Comparison of ENCODE assay signal across 15 mouse cellular contexts in genomic region chr10:9165598-9165997, GRCm38 (mm10).
DNase-seq lines count a peak whose midpoint lies in the region; ATAC-seq lines count a peak whose summit lies in the region.
"Had no signal": no experiment of that assay in that cellular context is flagged by ENCODE, and none has a peak within 500 bp of the region (broad histone marks: within the 10 kb centered on the region; RNA-seq: fewer than 3 reads in every experiment).

No protein-coding gene starts in this region.

- peaks cover 2% of the 10 kb centered on the region; the same call in 1 of the 2 replicates for H3K9me3 ChIP-seq in forebrain, embryonic 11.5 days (ENCODE audit: control insufficient read depth, low read length)
- peaks cover 8% of the 10 kb centered on the region; the same call in 1 of the 2 replicates for H3K9me3 ChIP-seq in forebrain, embryonic 10.5 days
- no peaks in the 10 kb centered on the region for H3K9me3 ChIP-seq in intestine, embryonic 16.5 days (ENCODE audit: control insufficient read depth, low read length)
- H3K9me3 ChIP-seq: stomach, embryonic 15.5 days had no signal

- 0 out of 2 replicates have a peak overlapping the region, but pooled peaks have one; percentile 11 for H3K4me2 ChIP-seq in forebrain, embryonic 11.5 days (ENCODE audit: low read depth, low read length, severe bottlenecking)
- peak overlapping the region; percentile 28 for H3K4me2 ChIP-seq in intestine, embryonic 16.5 days (ENCODE audit: low read depth, low read length)
- H3K4me2 ChIP-seq: limb, embryonic 13.5 days; stomach, embryonic 15.5 days had no signal

- no peaks in the 10 kb centered on the region for H3K36me3 ChIP-seq in forebrain, embryonic 11.5 days (ENCODE audit: control insufficient read depth, insufficient read depth, low read length)
- no peaks in the 10 kb centered on the region for H3K36me3 ChIP-seq in forebrain, embryonic 10.5 days (replicated peaks)
- H3K36me3 ChIP-seq in intestine, embryonic 16.5 days (ENCODE audit: control insufficient read depth, insufficient read depth, low read length) = no peaks in the 10 kb centered on the region; the same call in 1 of the 2 replicates
- H3K36me3 ChIP-seq: limb, embryonic 13.5 days; stomach, embryonic 15.5 days had no signal

- no peak overlapping the region for H3K4me3 ChIP-seq in forebrain, embryonic 11.5 days (ENCODE audit: low read depth, low read length)
- no peak overlapping the region for H3K4me3 ChIP-seq in forebrain, embryonic 10.5 days
- H3K4me3 ChIP-seq in intestine, embryonic 16.5 days (ENCODE audit: low read length) = 0 out of 2 replicates have a peak overlapping the region, but pooled peaks have one; percentile 1
- H3K4me3 ChIP-seq: heart, adult 2 months; limb, embryonic 13.5 days; stomach, embryonic 15.5 days had no signal

- H3K9ac ChIP-seq in forebrain, embryonic 11.5 days (ENCODE audit: low read length) = no peak overlapping the region
- H3K9ac ChIP-seq in intestine, embryonic 16.5 days (ENCODE audit: low read depth, low read length) = no peak overlapping the region
- H3K9ac ChIP-seq: limb, embryonic 13.5 days; liver, postnatal 0 days; stomach, embryonic 15.5 days had no signal

- H3K27ac ChIP-seq in forebrain, embryonic 11.5 days (ENCODE audit: low read depth, low read length) = no peak overlapping the region
- no peak overlapping the region for H3K27ac ChIP-seq in forebrain, embryonic 10.5 days
- H3K27ac ChIP-seq in intestine, embryonic 16.5 days (ENCODE audit: low read length) = no peak overlapping the region
- H3K27ac ChIP-seq: heart, adult 2 months; limb, embryonic 13.5 days; stomach, embryonic 15.5 days had no signal

- no peak for DNase-seq in forebrain, embryonic 11.5 days (ENCODE audit: low spot score)
- DNase-seq in forebrain, embryonic 10.5 days (ENCODE audit: extremely low spot score, low spot score) = no peak
- DNase-seq in right cerebral cortex, adult 2 months (ENCODE audit: low spot score in 2 of 2) = peak; percentile 14 to 17
- no peak for DNase-seq in right cerebral cortex, postnatal 36 days (ENCODE audit: low spot score in 2 of 2)
- no peak for DNase-seq in retina, embryonic 14.5 days (ENCODE audit: low spot score)
- DNase-seq in kidney, postnatal 4 days = no peak
- no peak for DNase-seq in lung, adult 18-20 months
- DNase-seq: adrenal gland, postnatal 14 days; heart, adult 2 months; heart, postnatal 36 days; liver, postnatal 0 days; right cerebral cortex, postnatal 14 days had no signal

- H3K4me1 ChIP-seq in forebrain, embryonic 11.5 days (replicated peaks; ENCODE audit: control insufficient read depth, insufficient read depth, low read length) = no peaks in the 10 kb centered on the region; the same call in 1 of the 2 replicates
- H3K4me1 ChIP-seq in forebrain, embryonic 10.5 days = peaks cover 11% of the 10 kb centered on the region; the same call in 1 of the 2 replicates
- H3K4me1 ChIP-seq in intestine, embryonic 16.5 days (ENCODE audit: control insufficient read depth, insufficient read depth, low read length) = no peaks in the 10 kb centered on the region
- H3K4me1 ChIP-seq: limb, embryonic 13.5 days; stomach, embryonic 15.5 days had no signal

- WGBS in forebrain, embryonic 11.5 days = 80% methylated on average over 12 of the region's 12 CpGs
- WGBS in forebrain, embryonic 10.5 days = 90% methylated on average over 12 of the region's 12 CpGs
- WGBS in intestine, embryonic 16.5 days = 67% methylated on average over 12 of the region's 12 CpGs

- no peaks in the 10 kb centered on the region for H3K27me3 ChIP-seq in forebrain, embryonic 11.5 days (ENCODE audit: control insufficient read depth, insufficient read depth, low read length)
- no peaks in the 10 kb centered on the region; the same call in 1 of the 2 replicates for H3K27me3 ChIP-seq in forebrain, embryonic 10.5 days (ENCODE audit: poor library complexity, severe bottlenecking)
- H3K27me3 ChIP-seq in intestine, embryonic 16.5 days (replicated peaks; ENCODE audit: control insufficient read depth, insufficient read depth, low read length) = no peaks in the 10 kb centered on the region
- H3K27me3 ChIP-seq: limb, embryonic 13.5 days; stomach, embryonic 15.5 days had no signal

- no peak for ATAC-seq in forebrain, embryonic 11.5 days (replicated peaks; ENCODE audit: low FRiP score)
- no peak for ATAC-seq in intestine, embryonic 16.5 days
- ATAC-seq: liver, postnatal 0 days had no signal

Comparison
In these comparisons a context has a peak if more than half of its experiments do, and no peak if none do; other contexts are left out.
1. DNase-seq: peak in right cerebral cortex, adult 2 months (2 of 2); none in forebrain, embryonic 11.5 days (single experiment), forebrain, embryonic 10.5 days (single experiment), right cerebral cortex, postnatal 36 days (0 of 2), retina, embryonic 14.5 days (single experiment), kidney, postnatal 4 days (0 of 2) and lung, adult 18-20 months (0 of 2).